Mouse (Mus musculus) liver, embryonic 14.5 days (tissue): Measurements from ENCODE around the gene Gde1.

Experiments
- CTCF ChIP-seq: IDR thresholded peaks from 2 replicates; pipeline ENCODE4 v1.5.1; 2016; ENCODE audit warnings: antibody characterized with exemption, low read depth, control low read depth
- EP300 ChIP-seq: IDR thresholded peaks from 2 replicates; pipeline ENCODE4 v1.6.1; 2016; ENCODE audit warnings: antibody characterized with exemption, low read depth

DNA sequence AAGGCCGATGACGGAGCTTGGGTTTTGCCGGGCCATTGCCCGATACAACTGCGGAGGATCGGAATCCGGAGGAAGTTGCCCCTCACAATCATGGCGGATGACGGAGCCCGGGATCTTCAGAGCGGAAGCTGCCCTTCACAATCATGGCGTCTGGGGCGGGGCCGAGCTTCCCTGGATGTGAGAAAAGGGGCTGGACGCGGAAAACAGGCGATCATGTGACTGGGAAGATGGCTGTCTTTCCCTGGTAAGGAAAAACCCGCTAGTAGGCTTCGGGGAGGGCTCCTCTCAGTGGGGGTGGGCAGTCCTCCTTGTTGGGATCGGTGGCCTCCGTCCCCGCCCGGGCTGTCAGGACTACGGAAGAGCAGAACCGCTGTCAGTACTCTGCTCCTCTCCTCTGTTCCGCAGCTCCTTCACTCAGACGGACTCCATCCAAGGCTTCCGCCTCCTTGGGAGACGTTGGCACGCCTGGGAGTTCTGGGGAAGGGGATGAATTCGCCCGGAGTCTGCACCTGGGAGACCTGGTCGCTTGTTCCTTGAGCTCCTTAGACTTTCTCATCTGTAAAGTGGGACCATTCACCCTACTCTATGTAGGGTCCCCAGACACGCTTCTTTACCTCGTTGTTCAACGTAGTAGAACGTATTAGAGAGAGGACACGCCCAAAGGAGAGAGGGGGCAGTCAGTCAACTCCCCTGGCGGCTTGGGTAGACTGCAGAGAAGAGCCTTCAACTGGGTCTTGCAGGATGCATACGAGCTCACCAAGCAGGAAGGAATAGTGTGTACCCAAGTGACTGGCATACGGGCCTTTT lies 35.2 kb upstream of the Gde1 start:
- TF ChIP-seq CTCF (no peak), EP300 (no peak)
